Mouse (Mus musculus) heart, adult 2 months (tissue): Measurements from ENCODE around the gene Plin1. TPM values are rescaled to one million over a fixed set of nuclear protein-coding genes. Genes with fewer than 3 reads are reported as not detected.

Experiments
- DNase-seq, 2 experiments: peaks; one replicate each; pipeline ENCODE4 v3.0.0; 2021
- H3K27ac ChIP-seq: fragments of 200-600 bp; 2 replicates; pipeline ENCODE4 v1.8.1; 2022
- H3K27me3 ChIP-seq: fragments of 200-500 bp; 2 replicates; pipeline ENCODE4 v1.6.1; 2012; ENCODE audit warnings: mild to moderate bottlenecking, low read length, inconsistent platforms, mixed read lengths; ENCODE audit not compliant: control insufficient read depth, insufficient read depth
- H3K36me3 ChIP-seq: fragments of 200-500 bp; 2 replicates; pipeline ENCODE4 v1.6.1; 2012; ENCODE audit warnings: low read length, inconsistent platforms; ENCODE audit not compliant: control insufficient read depth, insufficient read depth
- H3K4me1 ChIP-seq: fragments of 200-500 bp; 2 replicates; pipeline ENCODE4 v1.6.1; 2011; ENCODE audit warnings: low read length; ENCODE audit not compliant: control insufficient read depth, insufficient read depth
- H3K4me3 ChIP-seq: fragments of 200-600 bp; 2 replicates; pipeline ENCODE4 v1.8.1; 2022
- H3K79me2 ChIP-seq: fragments of 200-500 bp; replicated peaks from 2 replicates; pipeline ENCODE4 v1.6.1; 2012; ENCODE audit warnings: mild to moderate bottlenecking, inconsistent platforms, low read length, moderate library complexity, mixed read lengths; ENCODE audit not compliant: control insufficient read depth, insufficient read depth
- H3K9ac ChIP-seq: fragments of 200-500 bp; 2 replicates; pipeline ENCODE4 v1.6.1; 2012; ENCODE audit warnings: low read depth, mild to moderate bottlenecking, control low read depth, inconsistent platforms, low read length, mixed read lengths
- CTCF ChIP-seq: fragments of 200-600 bp; IDR thresholded peaks from 2 replicates; pipeline ENCODE4 v1.8.1; 2022; ENCODE audit warnings: antibody characterized with exemption, mild to moderate bottlenecking, moderate library complexity
- EP300 ChIP-seq: fragments of 200-500 bp; IDR thresholded peaks from 2 replicates; pipeline ENCODE4 v1.6.1; 2011; ENCODE audit warnings: low read depth, low read length, control low read depth; ENCODE audit not compliant: insufficient read depth
- POLR2A ChIP-seq: fragments of 200-500 bp; IDR thresholded peaks from 2 replicates; pipeline ENCODE4 v1.6.1; 2011; ENCODE audit warnings: mild to moderate bottlenecking, low read depth, low read length, control low read depth; ENCODE audit not compliant: insufficient read depth
- WGBS: fragments of 180-500 bp; shearing (Covaris S2); methylation state at CpG from one replicate; pipeline ENCODE4 v1.1.7; 2018; 5-methylcytosine and 5-hydroxymethylcytosine counted together
- intact Hi-C: fragments of 180-260 bp; cut with DNase I; formaldehyde crosslinking; loops from one replicate; pipeline ENCODE4 v1.15.1; 2025
- polyA plus RNA-seq: library from polyadenylated mRNA; depleted of rRNA; stranded (reverse); fragments of >200 nt; gene quantifications from 2 replicates; pipeline ENCODE4 v1.2.3, GENCODE M21; 2012; rRNA removed
- total RNA-seq, 2 experiments: library from RNA; stranded (reverse); gene quantifications; 2 replicates each; pipeline ENCODE4 v1.2.3; 2021

The Plin1 gene
- total and polyA plus RNA-seq, 3 experiments = 6.8 to 55.2 (median 10.4) TPM

GRCm38 (mm10) chr7:79680231-79680630 lies 52.5 kb downstream of the Plin1 start:
- Histone ChIP-seq H3K79me2 (no peaks in the 10 kb centered on the region), H3K9ac (no peak overlapping the region), H3K36me3 (no peaks in the 10 kb centered on the region), H3K4me1 (no peaks in the 10 kb centered on the region), H3K27me3 (no peaks in the 10 kb centered on the region), H3K4me3 (no peak overlapping the region), H3K27ac (no peak overlapping the region)
- TF ChIP-seq CTCF (no peak), POLR2A (no peak), EP300 (no peak)
- intact Hi-C loops = no loop called here
- WGBS = 93% methylated on average over 2 of the region's 2 CpGs
- DNase-seq = no peak

- no peaks in the 10 kb centered on the region for H3K27me3 ChIP-seq
- TF ChIP-seq POLR2A = no peak
- TF ChIP-seq CTCF = peak; percentile 51
- no peaks in the 10 kb centered on the region for H3K36me3 ChIP-seq
- H3K4me1 ChIP-seq = no peaks in the 10 kb centered on the region
- no peak overlapping the region for H3K9ac ChIP-seq
- intact Hi-C loops = no loop called here
- DNase-seq = no peak
- H3K4me3 ChIP-seq = no peak overlapping the region
- H3K27ac ChIP-seq = no peak overlapping the region
- no peaks in the 10 kb centered on the region for H3K79me2 ChIP-seq
These were observed 53.5 kb downstream of the Plin1 start for GRCm38 (mm10) chr7:79679186-79679585.

- Histone ChIP-seq H3K27me3 (no peaks in the 10 kb centered on the region), H3K4me1 (no peaks in the 10 kb centered on the region), H3K27ac (no peak overlapping the region), H3K36me3 (no peaks in the 10 kb centered on the region), H3K9ac (no peak overlapping the region), H3K4me3 (no peak overlapping the region), H3K79me2 (no peaks in the 10 kb centered on the region)
- TF ChIP-seq EP300 = no peak
- intact Hi-C loops = no loop called here
- DNase-seq = no peak
- WGBS = 94% methylated on average over 4 of the region's 4 CpGs
These were observed 61.7 kb downstream of the Plin1 start for GRCm38 (mm10) chr7:79670900-79671604.

Other genes with a start within 250 kb of the Plin1 start
- not detected for gene Rhcg, start 115.2 kb downstream of the Plin1 start, total RNA-seq
- not detected in 2 replicates for gene Rhcg, start 115.2 kb downstream of the Plin1 start, polyA plus RNA-seq
- gene Ticrr, start 72.7 kb downstream of the Plin1 start, total RNA-seq = under 1 TPM; 0.03 to 0.09 TPM
- 0.20 TPM in 1 of 2 replicates, not detected in the other for gene Ticrr, start 72.7 kb downstream of the Plin1 start, polyA plus RNA-seq
- 1 to 10 TPM; 1.2 to 1.3 TPM for gene Kif7, start 17.2 kb downstream of the Plin1 start, total RNA-seq
- 0.80 and 0.94 TPM in 2 replicates for gene Kif7, start 17.2 kb downstream of the Plin1 start, polyA plus RNA-seq
- gene Pex11a, start 10.2 kb upstream of the Plin1 start, total RNA-seq = 10 to 100 TPM; 18.1 to 19.0 TPM
- gene Pex11a, start 10.2 kb upstream of the Plin1 start, polyA plus RNA-seq = 16.4 and 21.9 TPM in 2 replicates
- under 1 TPM in 1 of 2 experiments, not detected in 1; 0.10 TPM for gene Wdr93, start 10.3 kb upstream of the Plin1 start, total RNA-seq
- 0.20 and 0.31 TPM in 2 replicates for gene Wdr93, start 10.3 kb upstream of the Plin1 start, polyA plus RNA-seq
- gene Mesp1, start 60.9 kb upstream of the Plin1 start, total RNA-seq = not detected
- not detected in 2 replicates for gene Mesp1, start 60.9 kb upstream of the Plin1 start, polyA plus RNA-seq
- gene Mesp2, start 77.8 kb upstream of the Plin1 start, total RNA-seq = under 1 TPM in 1 of 2 experiments, not detected in 1; 0.13 TPM
- 0.06 and 0.12 TPM in 2 replicates for gene Mesp2, start 77.8 kb upstream of the Plin1 start, polyA plus RNA-seq
- 10 to 100 TPM in 1 of 2 experiments, 1 to 10 TPM in 1; 8.4 to 12.9 TPM for gene Anpep, start 128.2 kb upstream of the Plin1 start, total RNA-seq
- gene Anpep, start 128.2 kb upstream of the Plin1 start, polyA plus RNA-seq = 18.5 and 30.6 TPM in 2 replicates
- gene Ap3s2, start 187.7 kb upstream of the Plin1 start, total RNA-seq = 10 to 100 TPM; 19.4 to 21.9 TPM
- 13.1 and 19.4 TPM in 2 replicates for gene Ap3s2, start 187.7 kb upstream of the Plin1 start, polyA plus RNA-seq
- gene Arpin, start 202.5 kb upstream of the Plin1 start, total RNA-seq = 10 to 100 TPM in 1 of 2 experiments, 1 to 10 TPM in 1; 9.9 to 10.6 TPM
- 8.9 and 13.9 TPM in 2 replicates for gene Arpin, start 202.5 kb upstream of the Plin1 start, polyA plus RNA-seq